Mouse (Mus musculus) embryonic facial prominence, embryonic 13.5 days (tissue): ENCODE data around the gene Zdhhc13. TPM values are rescaled to one million over a fixed set of nuclear protein-coding genes. Genes with fewer than 3 reads are reported as not detected.
A peak's percentile ranks its signal among the peaks of the same experiment; 100 is the strongest.

Experiments used
- ATAC-seq: fragments of 200-750 bp; cut with Nextera tagmentation; 2 replicates; pipeline ENCODE4 v1.8.0; 2017; ENCODE audit warnings: low read depth; ENCODE audit not compliant: insufficient number of reproducible peaks, insufficient read depth, low FRiP score, low TSS enrichment
- H3K27ac ChIP-seq: fragments of 300-500 bp; sonication (generic); 2 replicates; pipeline ENCODE4 v1.5.1; 2015; ENCODE audit warnings: moderate library complexity, mild to moderate bottlenecking, inconsistent platforms
- H3K27me3 ChIP-seq: fragments of 300-500 bp; sonication (generic); 2 replicates; pipeline ENCODE4 v1.6.1; 2015; ENCODE audit warnings: mild to moderate bottlenecking, inconsistent platforms
- H3K36me3 ChIP-seq: fragments of 300-500 bp; sonication (generic); 2 replicates; pipeline ENCODE4 v1.6.1; 2015; ENCODE audit warnings: mild to moderate bottlenecking, inconsistent platforms
- H3K4me1 ChIP-seq: fragments of 300-500 bp; sonication (generic); 2 replicates; pipeline ENCODE4 v1.6.1; 2015; ENCODE audit warnings: inconsistent platforms
- H3K4me2 ChIP-seq: fragments of 300-500 bp; sonication (generic); 2 replicates; pipeline ENCODE4 v1.6.1; 2015; ENCODE audit warnings: moderate library complexity, mild to moderate bottlenecking, inconsistent platforms
- H3K4me3 ChIP-seq: fragments of 300-500 bp; sonication (generic); 2 replicates; pipeline ENCODE4 v1.5.1; 2015; ENCODE audit warnings: mild to moderate bottlenecking, inconsistent platforms
- H3K9ac ChIP-seq: fragments of 300-500 bp; sonication (generic); 2 replicates; pipeline ENCODE4 v1.6.1; 2015; ENCODE audit warnings: mild to moderate bottlenecking, inconsistent platforms
- H3K9me3 ChIP-seq: fragments of 300-500 bp; sonication (generic); 2 replicates; pipeline ENCODE4 v1.6.1; 2016; ENCODE audit warnings: inconsistent platforms
- WGBS: fragments of 180-500 bp; shearing (Covaris S2); methylation state at CpG from one replicate; pipeline ENCODE4 v1.1.7; 2015; ENCODE audit warnings: mixed read lengths; 5-methylcytosine and 5-hydroxymethylcytosine counted together
- polyA plus RNA-seq: library from polyadenylated mRNA; unstranded; fragments of >200 nt; fragmentation: Nextera tagmentation; extraction: Ambion mirVana; gene quantifications from 2 replicates; pipeline ENCODE4 v1.2.1, GENCODE M21; 2015

Zdhhc13 gene
- polyA plus RNA-seq, 1 experiment from 2014 or later = 28.5 TPM

DNA sequence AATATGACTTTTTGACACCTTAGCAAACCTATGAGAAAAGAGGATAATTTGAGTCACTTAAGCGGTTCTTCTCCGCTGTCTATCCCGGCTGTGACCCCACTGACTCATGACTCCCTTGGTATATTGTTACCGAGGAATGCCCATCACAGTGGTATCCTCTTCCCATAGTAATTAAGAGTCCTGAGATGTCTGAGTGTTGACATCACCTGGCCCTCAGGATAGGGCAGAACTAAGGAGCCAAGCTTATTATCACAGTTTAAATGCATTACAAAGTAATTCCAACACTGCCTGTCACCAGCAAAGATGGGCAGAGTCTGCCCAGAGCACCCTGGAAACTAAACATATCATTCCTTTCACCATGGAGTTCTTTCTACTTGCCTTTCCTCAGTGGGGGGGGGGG lies 22.8 kb upstream of the Zdhhc13 start:
- no peak for ATAC-seq
- Histone ChIP-seq H3K27ac (no peak overlapping the region), H3K9ac (no peak overlapping the region), H3K4me1 (no peaks in the 10 kb centered on the region), H3K4me2 (no peak overlapping the region), H3K27me3 (no peaks in the 10 kb centered on the region), H3K4me3 (no peak overlapping the region), H3K9me3 (no peaks in the 10 kb centered on the region), H3K36me3 (no peaks in the 10 kb centered on the region)
- WGBS = 62% methylated on average over 4 of the region's 4 CpGs

DNA sequence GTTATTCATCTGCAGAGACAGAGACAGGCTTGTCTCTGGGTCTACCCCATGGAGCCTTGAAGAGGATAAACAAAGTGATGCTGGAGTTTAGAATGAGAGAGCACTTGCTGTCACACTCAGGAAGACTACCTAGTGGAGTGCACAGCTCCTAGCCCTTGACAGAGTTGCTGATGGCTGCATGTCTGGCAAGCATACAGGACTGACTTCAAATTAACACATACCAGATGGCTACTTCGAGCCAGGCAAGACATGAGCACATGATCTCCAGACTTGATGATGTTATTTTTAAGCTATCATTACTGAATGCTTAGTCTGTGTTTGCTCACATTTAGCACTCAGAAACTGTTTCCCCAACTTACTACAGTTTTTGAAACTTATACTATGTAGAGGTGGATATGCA lies 19.1 kb upstream of the Zdhhc13 start:
- Histone ChIP-seq H3K9me3 (no peaks in the 10 kb centered on the region), H3K36me3 (no peaks in the 10 kb centered on the region), H3K27me3 (no peaks in the 10 kb centered on the region), H3K27ac (no peak overlapping the region), H3K4me1 (no peaks in the 10 kb centered on the region), H3K9ac (no peak overlapping the region), H3K4me2 (no peak overlapping the region), H3K4me3 (no peak overlapping the region)
- WGBS = 29% methylated on average over 1 of the region's 1 CpGs
- no peak for ATAC-seq

DNA sequence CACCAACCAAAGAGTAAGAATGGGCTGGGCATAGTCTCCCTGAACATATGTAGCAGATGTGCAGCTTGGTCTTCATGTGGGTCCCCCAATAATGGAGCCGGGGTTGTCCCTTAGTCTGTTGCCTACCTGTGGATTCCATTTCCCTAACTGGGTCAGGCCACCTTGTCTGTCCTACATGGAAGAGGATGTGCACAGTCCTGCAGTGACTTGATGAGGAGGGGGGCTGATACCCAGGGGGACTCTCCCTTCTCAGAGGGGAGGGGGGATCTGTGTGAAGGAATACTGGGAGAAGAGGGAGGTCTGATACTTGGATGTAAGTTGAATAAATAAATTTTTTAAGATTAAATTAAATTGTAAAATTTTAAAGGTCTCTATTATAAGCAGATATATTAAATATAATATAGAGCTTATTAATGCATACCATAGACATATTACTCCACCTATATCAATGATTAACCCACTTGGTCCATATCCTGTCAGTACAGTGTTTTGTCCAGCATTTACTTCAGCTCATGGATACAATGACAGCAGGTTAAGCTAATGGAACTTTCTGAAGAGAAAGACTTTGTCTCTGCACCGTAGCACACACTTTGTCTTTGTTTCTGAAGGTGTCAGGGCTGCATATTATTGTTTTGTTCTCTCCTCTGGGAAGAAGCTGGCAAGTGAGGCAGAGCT lies 16.6 kb upstream of the Zdhhc13 start:
- Histone ChIP-seq H3K9me3 (no peaks in the 10 kb centered on the region), H3K27ac (no peak overlapping the region), H3K4me2 (no peak overlapping the region), H3K4me1 (no peaks in the 10 kb centered on the region), H3K36me3 (no peaks in the 10 kb centered on the region), H3K4me3 (no peak overlapping the region), H3K9ac (no peak overlapping the region), H3K27me3 (no peaks in the 10 kb centered on the region)
- 90% methylated on average over 2 of the region's 2 CpGs for WGBS
- ATAC-seq = no peak

DNA sequence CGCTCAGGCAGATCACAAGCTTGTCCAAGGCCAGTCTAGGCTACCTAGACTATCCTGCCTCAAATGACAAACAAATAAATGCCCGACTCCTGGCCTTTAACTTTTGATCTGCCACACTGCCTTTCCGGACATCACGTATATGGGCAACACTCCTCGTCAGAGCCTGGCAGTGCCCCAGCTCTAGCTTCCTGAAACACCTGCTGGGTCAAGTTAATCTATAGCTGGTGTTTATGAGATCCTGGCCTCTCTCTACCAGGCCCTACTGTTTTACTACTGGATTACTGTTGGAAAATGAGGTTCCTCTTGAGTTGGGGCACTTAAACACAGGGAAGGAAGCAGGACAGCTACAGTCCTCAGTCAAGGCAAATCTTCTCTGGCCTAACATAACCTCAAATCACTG lies 15.5 kb upstream of the Zdhhc13 start:
- Histone ChIP-seq H3K4me3 (no peak overlapping the region), H3K27ac (no peak overlapping the region), H3K27me3 (no peaks in the 10 kb centered on the region), H3K9ac (no peak overlapping the region), H3K4me1 (no peaks in the 10 kb centered on the region), H3K4me2 (no peak overlapping the region), H3K9me3 (no peaks in the 10 kb centered on the region), H3K36me3 (no peaks in the 10 kb centered on the region)
- no peak for ATAC-seq
- WGBS = 85% methylated on average over 5 of the region's 5 CpGs

DNA sequence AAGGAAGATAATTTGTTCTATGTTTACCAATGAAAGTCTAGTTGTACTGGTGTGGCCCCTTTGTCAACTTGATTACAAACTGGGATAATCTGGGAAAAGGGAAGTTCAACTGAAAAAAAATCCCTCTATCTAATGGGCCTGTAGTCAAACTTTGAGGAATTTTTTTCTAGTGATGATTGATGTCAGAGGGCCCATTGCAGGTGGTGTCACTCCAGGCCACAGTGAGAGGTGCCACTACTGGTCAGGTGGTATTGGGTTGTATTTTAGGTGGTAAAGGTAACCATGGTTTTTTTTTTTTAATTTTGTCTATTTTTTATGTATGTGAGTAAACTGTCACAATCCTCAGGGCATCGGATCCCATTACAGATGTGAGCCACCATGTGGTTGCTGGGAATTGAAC lies 14.2 kb upstream of the Zdhhc13 start:
- H3K4me2 ChIP-seq = no peak overlapping the region
- no peak overlapping the region for H3K4me3 ChIP-seq
- H3K9ac ChIP-seq = no peak overlapping the region
- H3K4me1 ChIP-seq = no peaks in the 10 kb centered on the region
- no peaks in the 10 kb centered on the region for H3K9me3 ChIP-seq
- H3K27ac ChIP-seq = no peak overlapping the region
- H3K27me3 ChIP-seq = no peaks in the 10 kb centered on the region
- WGBS = 97% methylated on average over 1 of the region's 1 CpGs
- ATAC-seq = no peak
- H3K36me3 ChIP-seq = no peaks in the 10 kb centered on the region

DNA sequence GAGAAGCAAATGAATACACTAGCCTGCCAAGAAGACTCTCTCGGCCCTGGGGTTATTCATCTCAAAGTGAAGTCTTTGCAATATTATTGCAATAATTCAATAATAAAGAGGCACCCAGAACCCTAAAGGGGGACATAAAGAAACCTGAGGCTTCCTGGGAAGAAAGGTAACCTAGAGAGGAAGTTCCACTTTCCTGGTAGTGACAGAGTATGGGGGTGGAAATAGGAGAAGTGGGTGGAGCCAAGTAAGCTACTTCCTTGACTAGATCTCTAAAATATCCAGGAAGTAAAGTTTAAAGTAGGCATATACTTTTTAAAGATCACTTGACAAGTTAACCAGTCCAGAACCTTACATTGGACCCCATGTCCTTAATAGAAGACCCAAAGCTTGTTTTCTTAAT lies 13.4 kb upstream of the Zdhhc13 start:
- 86% methylated on average over 1 of the region's 1 CpGs for WGBS
- no peak overlapping the region for H3K27ac ChIP-seq
- no peaks in the 10 kb centered on the region for H3K9me3 ChIP-seq
- no peaks in the 10 kb centered on the region for H3K27me3 ChIP-seq
- no peaks in the 10 kb centered on the region for H3K36me3 ChIP-seq
- H3K9ac ChIP-seq = no peak overlapping the region
- H3K4me2 ChIP-seq = no peak overlapping the region
- H3K4me1 ChIP-seq = no peaks in the 10 kb centered on the region
- ATAC-seq = no peak
- no peak overlapping the region for H3K4me3 ChIP-seq

DNA sequence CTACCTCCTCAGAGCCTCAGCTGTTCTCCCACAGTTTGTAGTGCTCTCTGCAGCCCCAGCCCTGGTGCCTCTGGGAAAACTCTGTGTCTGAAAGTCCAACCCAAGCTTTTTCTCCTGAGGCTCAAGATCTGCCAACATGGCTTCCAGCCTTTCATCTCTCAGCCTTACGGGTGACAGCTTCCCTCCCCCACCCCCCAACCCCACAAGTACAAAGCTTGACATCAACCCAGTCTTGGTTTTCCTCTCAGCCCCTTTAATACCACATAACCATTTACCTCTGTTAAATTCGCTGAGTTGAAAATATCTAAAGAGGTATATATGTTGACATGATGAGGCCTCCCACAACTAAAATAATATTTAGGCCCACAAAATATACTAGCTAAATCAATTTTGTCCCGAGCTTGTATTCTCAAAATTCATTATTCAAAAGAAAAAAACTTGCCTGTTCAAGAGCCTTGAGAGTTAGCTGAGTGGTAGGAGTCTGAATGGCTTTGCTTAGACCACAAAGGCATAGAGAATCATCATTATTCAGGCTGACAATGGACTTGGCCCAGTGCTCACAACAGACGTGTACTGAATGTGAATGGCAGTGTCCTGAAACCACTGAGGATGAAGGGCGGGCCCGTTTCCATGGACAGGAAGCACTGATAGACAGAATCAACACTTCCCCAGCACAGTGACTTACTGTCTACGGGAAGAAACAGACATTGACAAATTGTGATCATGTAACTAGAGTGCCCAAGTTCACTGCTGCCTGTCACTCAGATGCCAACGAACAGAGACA lies 10.9 kb upstream of the Zdhhc13 start:
- H3K4me3 ChIP-seq = no peak overlapping the region
- no peaks in the 10 kb centered on the region for H3K36me3 ChIP-seq
- H3K9me3 ChIP-seq = no peaks in the 10 kb centered on the region
- H3K4me1 ChIP-seq = no peaks in the 10 kb centered on the region
- H3K27ac ChIP-seq = no peak overlapping the region
- no peak overlapping the region for H3K9ac ChIP-seq
- no peak for ATAC-seq
- no peak overlapping the region for H3K4me2 ChIP-seq
- WGBS = 67% methylated on average over 8 of the region's 8 CpGs
- no peaks in the 10 kb centered on the region for H3K27me3 ChIP-seq

DNA sequence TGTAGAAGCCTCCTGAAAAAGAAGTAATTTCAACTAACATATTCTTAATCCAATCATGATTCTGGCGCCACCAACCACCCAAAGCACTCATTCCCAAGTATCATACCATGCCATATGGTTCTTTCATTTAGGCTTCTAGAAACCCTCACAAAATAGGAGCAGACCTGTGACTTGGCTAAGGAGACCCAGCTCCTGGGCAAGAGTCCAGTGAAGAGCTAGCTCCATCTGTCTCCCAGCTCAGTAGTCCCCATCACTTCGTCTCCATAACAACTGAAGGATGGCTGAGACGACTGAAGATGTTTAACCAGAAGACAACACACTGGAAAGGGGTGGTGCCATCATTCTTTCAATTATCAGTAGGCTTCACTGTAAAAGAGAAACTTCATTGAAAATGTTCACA lies 9.7 kb upstream of the Zdhhc13 start:
- no peaks in the 10 kb centered on the region for H3K4me1 ChIP-seq
- H3K36me3 ChIP-seq = no peaks in the 10 kb centered on the region
- ATAC-seq = no peak
- H3K27ac ChIP-seq = no peak overlapping the region
- H3K27me3 ChIP-seq = no peaks in the 10 kb centered on the region
- H3K9ac ChIP-seq = no peak overlapping the region
- 80% methylated on average over 3 of the region's 3 CpGs for WGBS
- no peak overlapping the region for H3K4me2 ChIP-seq
- no peaks in the 10 kb centered on the region for H3K9me3 ChIP-seq
- H3K4me3 ChIP-seq = no peak overlapping the region

DNA sequence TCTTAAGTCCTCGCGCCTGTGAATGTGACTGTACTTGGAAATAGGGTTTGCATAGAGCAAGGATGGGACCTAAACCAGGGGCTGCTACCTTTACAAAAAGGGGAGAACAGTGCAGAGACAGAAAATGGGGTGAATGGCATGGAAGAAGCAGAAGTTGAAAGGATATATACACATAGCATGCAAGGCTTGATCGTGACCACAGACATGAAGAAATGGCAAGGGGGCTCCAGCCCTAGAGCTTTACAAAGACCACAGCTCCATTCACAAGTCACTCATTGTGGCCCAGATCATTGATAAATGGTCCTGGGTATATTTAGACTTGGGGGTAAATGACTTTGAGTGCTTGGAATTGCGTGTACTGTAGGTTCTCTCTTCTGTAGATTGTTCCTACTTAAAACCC lies 6.4 kb upstream of the Zdhhc13 start:
- WGBS = 90% methylated on average over 4 of the region's 4 CpGs
- H3K4me1 ChIP-seq = no peaks in the 10 kb centered on the region
- no peaks in the 10 kb centered on the region for H3K27me3 ChIP-seq
- no peak overlapping the region for H3K4me3 ChIP-seq
- H3K36me3 ChIP-seq = no peaks in the 10 kb centered on the region
- H3K4me2 ChIP-seq = no peak overlapping the region
- no peak overlapping the region for H3K9ac ChIP-seq
- no peaks in the 10 kb centered on the region for H3K9me3 ChIP-seq
- no peak for ATAC-seq
- no peak overlapping the region for H3K27ac ChIP-seq

DNA sequence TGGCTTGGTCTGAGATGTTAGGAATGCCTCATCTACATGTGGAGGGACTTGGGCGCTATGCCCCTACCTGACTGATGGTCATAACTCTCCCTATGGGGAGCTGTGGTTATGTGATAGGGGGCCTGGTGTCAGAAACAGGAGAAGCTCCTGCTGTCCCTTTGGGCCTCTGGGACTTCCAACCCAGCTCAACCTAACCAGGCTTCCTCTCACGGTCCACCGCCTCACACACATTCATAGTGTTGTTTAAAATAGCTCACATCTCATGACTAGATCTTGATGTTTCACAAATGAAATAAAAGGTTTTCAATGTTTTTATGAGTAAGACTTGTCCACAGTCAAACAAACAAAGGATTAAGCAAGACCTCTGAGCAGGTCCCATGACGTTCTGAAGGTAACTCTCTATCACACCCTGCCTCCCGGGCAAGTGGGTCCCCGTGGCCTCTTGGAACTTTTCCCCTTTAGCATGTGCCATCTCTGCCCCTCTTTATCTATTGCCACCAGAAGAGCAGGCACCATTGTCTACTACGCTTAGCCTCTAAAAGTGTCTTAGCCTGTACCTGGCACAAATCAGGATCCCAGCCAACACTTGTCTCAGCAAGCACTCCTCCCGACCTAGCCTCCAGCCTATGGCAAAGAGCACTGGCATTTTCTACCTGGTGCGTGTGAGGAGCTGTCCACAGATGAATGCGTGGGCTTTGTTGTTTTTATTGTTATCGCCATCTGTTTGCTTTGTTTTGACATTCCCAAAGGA lies 3.9 kb upstream of the Zdhhc13 start:
- Histone ChIP-seq H3K4me3 (no peak overlapping the region), H3K27me3 (no peaks in the 10 kb centered on the region), H3K9ac (no peak overlapping the region), H3K9me3 (no peaks in the 10 kb centered on the region), H3K27ac (no peak overlapping the region), H3K4me1 (peaks cover 8% of the 10 kb centered on the region), H3K36me3 (no peaks in the 10 kb centered on the region), H3K4me2 (no peak overlapping the region)
- WGBS = 82% methylated on average over 11 of the region's 11 CpGs
- ATAC-seq = no peak

DNA sequence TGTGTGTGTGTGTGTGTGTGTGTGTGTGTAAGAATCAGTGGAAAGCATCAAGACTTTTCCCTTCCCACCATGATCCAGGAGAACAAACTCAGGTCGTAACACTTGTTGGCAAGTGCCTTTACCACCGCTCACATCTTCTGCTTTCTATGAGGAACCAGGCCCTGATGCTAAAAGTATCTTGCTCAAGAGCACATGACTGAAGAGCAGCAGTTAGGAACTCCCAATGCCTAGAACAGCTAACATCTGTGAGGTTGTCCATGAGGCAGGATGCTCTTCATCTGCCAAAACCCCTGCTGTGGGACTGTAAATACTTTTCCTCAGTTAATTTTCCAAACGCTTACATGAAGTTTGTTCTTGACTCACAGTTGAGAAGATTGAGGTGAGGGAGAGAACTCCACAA lies 455 bp upstream of the Zdhhc13 start:
- peak overlapping the region; percentile 86 for H3K4me3 ChIP-seq
- no peak for ATAC-seq
- H3K27me3 ChIP-seq = no peaks in the 10 kb centered on the region

DNA sequence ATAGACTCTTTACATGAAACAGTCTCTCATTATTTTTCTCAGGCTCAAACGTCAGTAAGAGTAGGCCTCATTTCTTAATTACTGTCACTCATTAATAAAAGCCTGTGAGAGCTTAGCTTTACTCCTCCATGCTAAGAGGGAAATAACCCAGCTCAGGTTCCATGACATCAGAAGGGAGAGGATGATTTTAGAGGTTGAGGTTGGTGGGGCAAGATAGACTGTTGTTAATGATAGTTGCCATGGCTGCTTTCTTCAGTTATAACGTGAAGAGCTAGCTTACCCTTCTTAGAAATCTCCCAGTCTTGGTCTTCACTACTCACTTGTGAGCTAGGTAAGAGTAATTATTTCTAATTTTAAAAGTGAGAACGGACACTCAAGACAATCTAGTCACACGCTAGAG lies 1.3 kb downstream of the Zdhhc13 start:
- no peak overlapping the region for H3K9ac ChIP-seq
- peaks cover 13% of the 10 kb centered on the region for H3K4me1 ChIP-seq
- H3K36me3 ChIP-seq = 0 out of 2 replicates have a peak, but pooled peaks cover 5% of the 10 kb centered on the region
- H3K4me2 ChIP-seq = peak overlapping the region; percentile 74
- no peak overlapping the region for H3K4me3 ChIP-seq
- H3K27ac ChIP-seq = no peak overlapping the region
- WGBS = 65% methylated on average over 4 of the region's 4 CpGs
- H3K9me3 ChIP-seq = no peaks in the 10 kb centered on the region
- no peak for ATAC-seq
- H3K27me3 ChIP-seq = no peaks in the 10 kb centered on the region

More for the DNA sequence above, 455 bp upstream of the Zdhhc13 start:
- Histone ChIP-seq H3K36me3 (0 out of 2 replicates have a peak, but pooled peaks cover 5% of the 10 kb centered on the region), H3K27ac (no peak overlapping the region), H3K4me2 (peak overlapping the region; percentile 74), H3K9me3 (no peaks in the 10 kb centered on the region), H3K4me1 (peaks cover 13% of the 10 kb centered on the region), H3K9ac (no peak overlapping the region)
- WGBS = 65% methylated on average over 3 of the region's 3 CpGs
